Mouse (Mus musculus) embryonic facial prominence, embryonic 11.5 days (tissue): ENCODE results near the gene Wdr5. TPM values are rescaled to one million over a fixed set of nuclear protein-coding genes. Genes with fewer than 3 reads are reported as not detected.

Experiments used
- ATAC-seq: fragments of 200-750 bp; cut with Nextera tagmentation; replicated peaks from 2 replicates; pipeline ENCODE4 v1.8.0; 2017; ENCODE audit warnings: low read depth; ENCODE audit not compliant: insufficient number of reproducible peaks, low FRiP score, low TSS enrichment
- DNase-seq: peaks from one replicate; pipeline ENCODE4 v3.0.0-alpha.2; 2015; ENCODE audit warnings: low spot score
- H3K27ac ChIP-seq: fragments of 300-500 bp; sonication (generic); replicated peaks from 2 replicates; pipeline ENCODE4 v1.5.1; 2014; ENCODE audit warnings: mild to moderate bottlenecking, low read depth, low read length, control low read depth
- H3K27me3 ChIP-seq: fragments of 300-500 bp; sonication (generic); 2 replicates; pipeline ENCODE4 v1.6.1; 2014; ENCODE audit warnings: mild to moderate bottlenecking, low read length, moderate library complexity, mixed read lengths; ENCODE audit not compliant: control insufficient read depth, insufficient read depth
- H3K36me3 ChIP-seq: fragments of 300-500 bp; sonication (generic); replicated peaks from 2 replicates; pipeline ENCODE4 v1.6.1; 2014; ENCODE audit warnings: low read depth, mild to moderate bottlenecking, low read length, moderate library complexity, mixed read lengths; ENCODE audit not compliant: control insufficient read depth, insufficient read depth
- H3K4me1 ChIP-seq: fragments of 300-500 bp; sonication (generic); 2 replicates; pipeline ENCODE4 v1.6.1; 2014; ENCODE audit warnings: low read length, mixed read lengths; ENCODE audit not compliant: control insufficient read depth, insufficient read depth
- H3K4me2 ChIP-seq: fragments of 300-500 bp; sonication (generic); 2 replicates; pipeline ENCODE4 v1.6.1; 2014; ENCODE audit warnings: low read depth, mild to moderate bottlenecking, control low read depth, low read length, moderate library complexity
- H3K4me3 ChIP-seq: fragments of 300-500 bp; sonication (generic); 2 replicates; pipeline ENCODE4 v1.5.1; 2014; ENCODE audit warnings: low read depth, low read length, control low read depth
- H3K9ac ChIP-seq: fragments of 300-500 bp; sonication (generic); replicated peaks from 2 replicates; pipeline ENCODE4 v1.6.1; 2014; ENCODE audit warnings: mild to moderate bottlenecking, control low read depth, low read length
- H3K9me3 ChIP-seq: fragments of 300-500 bp; sonication (generic); replicated peaks from 2 replicates; pipeline ENCODE4 v1.6.1; 2016; ENCODE audit warnings: mild to moderate bottlenecking, low read length, inconsistent platforms, mixed read lengths; ENCODE audit not compliant: control insufficient read depth
- WGBS: fragments of 180-500 bp; shearing (Covaris S2); extraction: QIAGEN DNeasy Blood & Tissue Kit; methylation state at CpG from one replicate; pipeline ENCODE4 v1.1.7; 2014; 5-methylcytosine and 5-hydroxymethylcytosine counted together
- polyA plus RNA-seq: library from polyadenylated mRNA; unstranded; fragments of >200 nt; fragmentation: Nextera tagmentation; extraction: Ambion mirVana; gene quantifications from 2 replicates; pipeline ENCODE4 v1.2.1, GENCODE M21; 2014

Wdr5 gene
- polyA plus RNA-seq, 1 experiment from 2014 or later: 65.5 TPM

- no peak for ATAC-seq
- DNase-seq: no peak
- no peak overlapping the region for H3K4me2 ChIP-seq
- no peak overlapping the region for H3K27ac ChIP-seq
- no peaks in the 10 kb centered on the region for H3K36me3 ChIP-seq
- H3K9me3 ChIP-seq: no peaks in the 10 kb centered on the region
- H3K27me3 ChIP-seq: no peaks in the 10 kb centered on the region
- H3K4me1 ChIP-seq: no peaks in the 10 kb centered on the region
- H3K9ac ChIP-seq: no peak overlapping the region
- H3K4me3 ChIP-seq: no peak overlapping the region
- 83% methylated on average over 4 of the region's 4 CpGs for WGBS
These were observed 61.5 kb downstream of the Wdr5 start for GRCm38 (mm10) chr2:27576416-27576815.

DNA sequence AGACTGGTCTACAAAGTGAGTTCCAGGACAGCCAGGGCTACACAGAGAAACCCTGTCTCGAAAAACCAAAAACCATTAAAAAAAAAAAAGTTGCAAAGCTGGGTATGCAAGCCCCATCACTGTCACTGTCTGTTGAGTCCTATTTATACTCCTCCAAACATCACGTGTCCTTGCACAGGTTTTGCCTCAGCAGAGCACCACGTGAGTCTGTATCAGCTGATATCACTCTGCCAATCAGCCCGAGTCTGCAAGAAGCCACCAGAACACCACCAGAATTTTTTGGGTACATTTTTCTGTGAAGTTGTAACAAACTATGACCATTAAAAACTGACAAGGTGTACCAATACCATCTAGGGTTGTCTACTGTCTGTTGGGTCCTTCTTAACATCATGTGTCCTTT, 63.6 kb downstream of the Wdr5 start:
- Histone ChIP-seq H3K9me3 (no peaks in the 10 kb centered on the region), H3K4me3 (no peak overlapping the region), H3K4me2 (no peak overlapping the region), H3K4me1 (no peaks in the 10 kb centered on the region), H3K27me3 (no peaks in the 10 kb centered on the region), H3K27ac (no peak overlapping the region), H3K9ac (no peak overlapping the region), H3K36me3 (no peaks in the 10 kb centered on the region)
- ATAC-seq: no peak
- DNase-seq: no peak
- WGBS: 87% methylated on average over 4 of the region's 4 CpGs

DNA sequence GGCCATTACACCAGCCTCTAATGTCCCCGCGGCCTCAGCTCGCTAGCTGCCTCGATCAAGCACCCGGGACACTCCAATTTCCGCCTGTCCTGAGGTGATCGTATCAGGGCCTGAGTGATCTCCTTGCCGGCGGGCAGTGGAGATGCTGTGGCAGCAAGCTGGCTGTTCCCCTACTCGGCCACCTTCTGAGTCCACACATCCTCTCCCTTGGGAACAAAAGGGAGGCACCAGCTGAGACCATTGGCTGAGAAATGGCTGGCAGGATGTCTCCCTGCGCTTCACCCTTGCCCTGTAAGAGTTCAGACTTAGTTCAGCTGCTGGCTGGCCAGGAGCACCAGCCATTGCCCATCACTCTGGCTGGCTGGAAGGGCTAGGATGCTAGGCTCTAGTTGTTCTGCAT, 67.2 kb downstream of the Wdr5 start:
- H3K9me3 ChIP-seq: no peaks in the 10 kb centered on the region
- ATAC-seq: no peak
- H3K9ac ChIP-seq: no peak overlapping the region
- H3K27me3 ChIP-seq: no peaks in the 10 kb centered on the region
- H3K4me2 ChIP-seq: no peak overlapping the region
- no peaks in the 10 kb centered on the region for H3K4me1 ChIP-seq
- WGBS: 59% methylated on average over 11 of the region's 11 CpGs
- DNase-seq: no peak
- H3K36me3 ChIP-seq: no peaks in the 10 kb centered on the region
- no peak overlapping the region for H3K4me3 ChIP-seq
- no peak overlapping the region for H3K27ac ChIP-seq

GRCm38 (mm10) chr2:27583019-27583418, 68.1 kb downstream of the Wdr5 start:
- no peaks in the 10 kb centered on the region for H3K4me1 ChIP-seq
- 93% methylated on average over 2 of the region's 2 CpGs for WGBS
- no peak overlapping the region for H3K4me2 ChIP-seq
- no peak for DNase-seq
- H3K36me3 ChIP-seq: no peaks in the 10 kb centered on the region
- no peaks in the 10 kb centered on the region for H3K9me3 ChIP-seq
- ATAC-seq: no peak
- no peak overlapping the region for H3K9ac ChIP-seq
- H3K27ac ChIP-seq: no peak overlapping the region
- H3K27me3 ChIP-seq: no peaks in the 10 kb centered on the region
- no peak overlapping the region for H3K4me3 ChIP-seq

DNA sequence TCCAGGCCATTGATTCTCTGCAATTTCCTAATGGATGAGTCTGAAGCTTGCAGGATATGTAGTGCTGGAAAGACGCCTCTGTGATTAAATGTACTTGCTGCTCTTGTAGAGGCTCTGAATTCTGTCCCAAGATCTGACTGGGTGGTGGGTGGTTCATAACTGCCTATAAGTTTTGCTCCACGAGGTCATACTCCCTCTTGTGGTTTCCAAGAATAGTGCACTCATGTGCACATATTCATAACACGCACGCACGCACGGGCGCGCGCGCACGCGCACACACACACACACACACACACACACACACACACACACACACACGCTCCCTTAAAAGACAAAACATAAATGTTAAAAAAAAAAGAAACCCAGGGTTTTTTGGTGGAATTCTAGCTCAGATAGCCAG, 69.6 kb downstream of the Wdr5 start:
- ATAC-seq: no peak
- no peak overlapping the region for H3K4me3 ChIP-seq
- H3K27me3 ChIP-seq: no peaks in the 10 kb centered on the region
- no peaks in the 10 kb centered on the region for H3K4me1 ChIP-seq
- no peak for DNase-seq
- no peak overlapping the region for H3K27ac ChIP-seq
- H3K9ac ChIP-seq: no peak overlapping the region
- 92% methylated on average over 13 of the region's 13 CpGs for WGBS
- no peaks in the 10 kb centered on the region for H3K9me3 ChIP-seq
- H3K4me2 ChIP-seq: no peak overlapping the region
- no peaks in the 10 kb centered on the region for H3K36me3 ChIP-seq

Other genes with a start within 250 kb of the Wdr5 start
- gene Vav2, start 88.1 kb upstream of the Wdr5 start, polyA plus RNA-seq: 5.2 and 6.2 TPM in 2 replicates
- 12.9 and 13.0 TPM in 2 replicates for gene Brd3os, start 72.8 kb upstream of the Wdr5 start, polyA plus RNA-seq
- 192 and 207 TPM in 2 replicates for gene Brd3, start 7.5 kb upstream of the Wdr5 start, polyA plus RNA-seq
- gene Rxra, start 161.3 kb downstream of the Wdr5 start, polyA plus RNA-seq: 7.6 and 9.7 TPM in 2 replicates